8 mouse cellular contexts compared by ENCODE assay signal in the genomic region with DNA sequence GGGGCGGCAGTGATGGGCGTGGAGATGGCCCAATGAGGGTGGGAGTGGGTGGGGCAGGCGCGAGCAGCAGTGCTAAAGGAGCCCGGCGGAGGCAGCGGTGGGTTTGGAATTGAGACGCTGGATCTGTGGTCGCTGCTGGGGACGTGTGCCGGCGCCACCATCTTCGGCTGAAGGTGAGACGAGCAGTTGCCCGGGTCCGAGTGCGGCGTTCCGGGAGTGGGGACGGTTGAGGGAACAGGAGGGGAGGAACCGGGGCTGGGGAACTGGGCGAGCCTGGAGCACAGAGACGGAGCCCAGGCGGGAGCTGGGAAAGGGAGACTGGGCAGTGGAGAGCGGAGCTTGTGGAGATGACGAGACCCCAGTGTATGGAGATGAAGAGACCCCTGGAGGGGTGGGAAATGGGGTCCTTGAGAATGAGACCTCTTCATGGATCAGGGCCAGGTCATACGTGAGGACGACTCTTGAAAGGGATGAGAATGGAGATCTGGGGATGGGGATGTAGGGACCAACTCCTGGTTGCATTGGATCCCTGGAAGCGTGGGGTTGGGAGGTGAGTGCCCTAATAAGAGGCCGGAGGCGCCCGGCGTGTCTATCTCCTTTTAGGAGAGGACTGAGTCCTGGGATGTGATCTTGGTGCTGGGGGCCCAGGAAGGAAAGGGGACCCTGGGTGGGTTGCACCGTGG. TPM values are rescaled to one million over a fixed set of nuclear protein-coding genes. Genes with fewer than 3 reads are reported as not detected.
DNase-seq lines count a peak whose midpoint lies in the region; ATAC-seq and TF ChIP-seq lines count a peak whose summit lies in the region.

No protein-coding gene starts in this region.

- no peaks in the 10 kb centered on the region for H3K27me3 ChIP-seq in heart, embryonic 16.5 days (ENCODE audit: control insufficient read depth, insufficient read depth, low read length)
- H3K27me3 ChIP-seq in liver, embryonic 14.5 days (ENCODE audit: control insufficient read depth, insufficient read depth, low read length): no peaks in the 10 kb centered on the region
- H3K27me3 ChIP-seq in stomach, postnatal 0 days (ENCODE audit: control insufficient read depth, insufficient read depth, low read length): no peaks in the 10 kb centered on the region

- intact Hi-C loops in gastrocnemius, postnatal 36 days (cut with DNase I): no loop called here

- no peaks in the 10 kb centered on the region for H3K36me3 ChIP-seq in heart, embryonic 16.5 days (ENCODE audit: control insufficient read depth, insufficient read depth)
- no peaks in the 10 kb centered on the region for H3K36me3 ChIP-seq in liver, embryonic 14.5 days (replicated peaks; ENCODE audit: control insufficient read depth, insufficient read depth, low read depth)
- H3K36me3 ChIP-seq in stomach, postnatal 0 days (ENCODE audit: control insufficient read depth, insufficient read depth, low read length): no peaks in the 10 kb centered on the region

- no peak for TF ChIP-seq EP300 in liver, embryonic 14.5 days (IDR thresholded peaks at IDR 0.05; ENCODE audit: low read depth)
- TF ChIP-seq EP300 in stomach, postnatal 0 days (optimal IDR thresholded peaks at IDR 0.05): no peak

- under 1% methylated on average over 34 of the region's 34 CpGs for WGBS in heart, embryonic 16.5 days
- under 1% methylated on average over 34 of the region's 34 CpGs for WGBS in liver, embryonic 14.5 days (ENCODE audit: insufficient replicate concordance)
- WGBS in stomach, postnatal 0 days: under 1% methylated on average over 32 of the region's 34 CpGs

- peak overlapping the region; percentile 95 for H3K27ac ChIP-seq in heart, embryonic 16.5 days (ENCODE audit: low read length)
- H3K27ac ChIP-seq in liver, embryonic 14.5 days: peak overlapping the region; percentile 30; the same call in 1 of the 2 replicates
- H3K27ac ChIP-seq in stomach, postnatal 0 days (replicated peaks): peak overlapping the region; percentile 93

- TF ChIP-seq CTCF in liver, embryonic 14.5 days (IDR thresholded peaks at IDR 0.05; ENCODE audit: low read depth): 0 out of 2 replicates have a peak, but pooled peaks have one; percentile 2
- TF ChIP-seq CTCF in stomach, postnatal 0 days (IDR thresholded peaks at IDR 0.05; ENCODE audit: low read depth): peak; percentile 45

- H3K4me1 ChIP-seq in heart, embryonic 16.5 days (ENCODE audit: control insufficient read depth, insufficient read depth, low read length): peaks cover 22% of the 10 kb centered on the region
- H3K4me1 ChIP-seq in liver, embryonic 14.5 days (replicated peaks; ENCODE audit: control insufficient read depth in 2 of 2, insufficient read depth in 2 of 2, low read length in 1 of 2): peaks cover 13 to 19% of the 10 kb centered on the region in 2 experiments
- H3K4me1 ChIP-seq in stomach, postnatal 0 days (replicated peaks; ENCODE audit: control insufficient read depth, insufficient read depth): no peaks in the 10 kb centered on the region

- peak; percentile 36 for DNase-seq in gastrocnemius, postnatal 10 days
- no peak for DNase-seq in gastrocnemius, postnatal 36 days
- peak; percentile 35 for DNase-seq in spleen, adult 12 weeks (ENCODE audit: low spot score)
- DNase-seq in spleen, adult 18-20 months: no peak
- DNase-seq in liver, embryonic 14.5 days (ENCODE audit: low read depth in 3 of 3, low spot score in 3 of 3): peak in 1 of 3 experiments; percentile 26
- no peak for DNase-seq in stomach, postnatal 0 days (ENCODE audit: low spot score)
- no peak for DNase-seq in right cerebral cortex, postnatal 4 days

- H3K9ac ChIP-seq in heart, embryonic 16.5 days (ENCODE audit: low read length): peak overlapping the region; percentile 97
- H3K9ac ChIP-seq in liver, embryonic 14.5 days (replicated peaks): peak overlapping the region; percentile 81
- H3K9ac ChIP-seq in stomach, postnatal 0 days (ENCODE audit: low read length): peak overlapping the region; percentile 80

- no peaks in the 10 kb centered on the region for H3K9me3 ChIP-seq in heart, embryonic 16.5 days (replicated peaks; ENCODE audit: control insufficient read depth, low read length)
- no peaks in the 10 kb centered on the region for H3K9me3 ChIP-seq in liver, embryonic 14.5 days (ENCODE audit: control insufficient read depth, low read length)
- no peaks in the 10 kb centered on the region for H3K9me3 ChIP-seq in stomach, postnatal 0 days (ENCODE audit: control insufficient read depth, low read length)

- peak overlapping the region; percentile 70 for H3K4me2 ChIP-seq in heart, embryonic 16.5 days (ENCODE audit: low read depth, low read length)
- peak overlapping the region; percentile 97 for H3K4me2 ChIP-seq in liver, embryonic 14.5 days (ENCODE audit: low read depth)
- peak overlapping the region; percentile 69 for H3K4me2 ChIP-seq in stomach, postnatal 0 days (replicated peaks; ENCODE audit: low read depth)

- ATAC-seq in heart, embryonic 16.5 days (replicated peaks; ENCODE audit: extremely low read depth, insufficient read depth, low FRiP score): no peak
- peak; percentile 40 for ATAC-seq in liver, embryonic 14.5 days (ENCODE audit: insufficient read depth)
- ATAC-seq in stomach, postnatal 0 days (ENCODE audit: low FRiP score, low TSS enrichment): peak; percentile 40; the same call in 1 of the 2 replicates

- peak overlapping the region; percentile 82 for H3K4me3 ChIP-seq in heart, embryonic 16.5 days (ENCODE audit: low read length)
- peak overlapping the region; percentile 72 to 83 for H3K4me3 ChIP-seq in liver, embryonic 14.5 days (ENCODE audit: insufficient read depth in 1 of 2, low read depth in 2 of 2, low read length in 2 of 2)
- H3K4me3 ChIP-seq in stomach, postnatal 0 days (ENCODE audit: low read depth, low read length): peak overlapping the region; percentile 70

RNA-seq across cellular contexts. Expression of gene Myh10, which starts 0.8 kb away (rescaled TPM):
- total RNA-seq in gastrocnemius, postnatal 10 days (2021): 10 to 100 TPM; 27.2 to 34.8 TPM
- 10 to 100 TPM; 12.7 to 20.7 TPM for total RNA-seq in gastrocnemius, postnatal 36 days (2021)
- polyA plus RNA-seq in heart, embryonic 16.5 days (2015; fragmentation: Nextera tagmentation; extraction: Ambion mirVana): 81.1 and 104 TPM in 2 replicates
- 24.4 and 28.4 TPM in 2 replicates for polyA plus RNA-seq in liver, embryonic 14.5 days (2012; rRNA removed)
- polyA plus RNA-seq in liver, embryonic 14.5 days (2014; fragmentation: Nextera tagmentation; extraction: Ambion mirVana): 14.9 and 19.4 TPM in 2 replicates
- polyA plus RNA-seq in stomach, postnatal 0 days (2015; fragmentation: Nextera tagmentation; extraction: Ambion mirVana): 20.0 and 20.5 TPM in 2 replicates

Comparison
In these comparisons a context has a peak if more than half of its experiments do, and no peak if none do; other contexts are left out.
1. DNase-seq: peak in gastrocnemius, postnatal 10 days (single experiment) and spleen, adult 12 weeks (single experiment); none in gastrocnemius, postnatal 36 days (0 of 2), spleen, adult 18-20 months (0 of 2), stomach, postnatal 0 days (single experiment) and right cerebral cortex, postnatal 4 days (single experiment).
2. H3K27ac ChIP-seq: peak in every context shown above with its lines; median percentile 95 in heart, embryonic 16.5 days; 93 in stomach, postnatal 0 days; 30 in liver, embryonic 14.5 days.
3. Peak in every context shown above with its lines, with median percentiles within 50 percentile points of each other: H3K4me2 ChIP-seq, H3K4me3 ChIP-seq and H3K9ac ChIP-seq.